Mouse (Mus musculus) spleen, adult 12 weeks (tissue): ENCODE data around the gene Cyb561d2.
"Not testable (repeated sequence)": the region's sequence is repeated elsewhere in the genome, so short reads cannot be mapped to it uniquely, and the experiment has no call there.

ENCODE experiments used
- DNase-seq: peaks from one replicate; pipeline ENCODE4 v3.0.0; 2022; ENCODE audit warnings: low spot score

Cyb561d2 gene

DNA sequence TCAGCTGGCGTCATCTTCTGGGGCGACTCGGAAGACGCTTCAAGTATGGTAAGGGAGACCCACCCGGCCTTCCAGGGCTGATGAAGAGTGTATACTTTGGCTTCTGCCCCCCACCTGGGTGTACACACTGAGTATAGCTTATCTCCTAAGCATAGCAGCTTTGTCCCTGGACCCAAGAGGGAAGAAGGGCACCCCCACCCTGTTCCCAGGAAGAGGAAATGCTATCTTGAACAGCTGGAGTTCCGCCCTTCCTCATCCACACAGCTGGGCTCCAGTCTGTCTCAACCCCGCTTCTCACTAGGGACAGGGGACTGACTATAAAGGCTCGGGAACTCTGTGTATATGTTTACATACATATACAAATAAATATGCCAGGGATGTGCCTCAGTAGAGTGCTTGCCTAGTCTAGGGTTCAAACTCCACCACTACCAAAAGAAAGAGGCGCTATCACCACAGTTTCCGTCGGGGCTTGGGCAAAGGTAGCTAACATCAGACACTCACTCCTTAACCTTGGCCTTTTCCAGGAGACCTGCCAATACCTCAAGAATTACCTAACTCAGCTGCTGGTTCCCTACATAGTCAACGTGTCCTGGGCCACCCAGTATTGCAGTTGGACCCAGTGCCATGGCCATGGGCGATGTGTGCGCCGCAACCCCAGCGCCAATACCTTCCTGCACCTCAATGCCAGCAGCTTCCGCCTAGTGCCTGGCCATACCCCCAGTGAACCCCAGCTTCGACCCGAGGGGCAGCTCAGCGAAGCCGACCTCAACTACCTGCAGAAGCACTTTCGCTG, 29.7 kb upstream of the Cyb561d2 start:
- DNase-seq: no peak

- DNase-seq: no peak
These were observed 28.9 kb upstream of the Cyb561d2 start for GRCm38 (mm10) chr9:107570845-107571244.

GRCm38 (mm10) chr9:107570016-107570415, 28.0 kb upstream of the Cyb561d2 start:
- no peak for DNase-seq

- DNase-seq: no peak
These were observed 27.3 kb upstream of the Cyb561d2 start for GRCm38 (mm10) chr9:107569270-107569669.

DNA sequence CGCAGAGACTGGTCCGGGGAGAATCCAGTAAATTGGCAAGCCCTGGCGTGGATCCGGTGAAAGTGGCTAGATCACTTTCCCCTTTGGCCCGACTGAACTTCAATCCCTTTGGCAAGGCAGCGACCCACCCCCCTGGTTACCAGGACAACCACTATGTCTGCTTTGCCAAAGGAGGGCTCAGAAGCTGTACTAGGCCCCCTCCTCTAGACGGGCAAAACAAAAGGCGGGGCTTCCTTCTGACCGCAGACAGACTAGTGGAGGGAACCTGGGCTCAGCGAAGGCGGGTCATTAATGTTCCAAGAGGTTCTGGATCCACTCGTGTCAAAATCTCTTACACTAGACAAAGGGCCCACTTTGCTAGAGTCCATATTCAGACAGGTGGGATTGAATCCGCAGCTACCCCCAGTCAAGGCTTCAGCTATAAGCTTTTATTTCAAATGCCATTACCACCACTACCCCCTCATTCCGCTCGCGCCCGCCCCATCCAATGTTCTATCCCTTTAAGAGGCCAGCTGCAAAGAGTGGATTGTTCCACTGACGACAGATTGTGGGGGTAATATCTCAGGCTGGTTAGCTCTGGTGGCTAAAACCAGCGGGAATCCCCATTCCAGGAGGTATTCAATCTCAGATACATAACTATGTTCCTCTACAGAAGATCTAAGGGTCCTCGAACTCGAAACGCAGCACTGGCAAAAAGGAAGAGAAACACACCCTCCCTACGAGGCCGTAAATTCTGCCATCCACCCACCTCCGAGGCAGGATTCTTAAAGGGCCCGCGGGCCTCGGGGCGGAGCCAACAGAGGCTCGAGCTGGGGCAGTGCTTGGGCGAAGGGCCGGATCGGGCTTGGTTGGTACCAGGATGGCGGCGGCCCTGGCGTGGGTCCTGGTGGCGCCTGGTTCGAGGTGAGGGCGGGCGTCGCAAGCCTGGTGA, 26.6 kb upstream of the Cyb561d2 start:
- peak; percentile 88 for DNase-seq

- DNase-seq: no peak
These were observed 25.8 kb upstream of the Cyb561d2 start, which contains the start of gene Hyal2 for GRCm38 (mm10) chr9:107567702-107568319. TSS of gene Hyal2 (plus strand) at chr9:107567945.

DNA sequence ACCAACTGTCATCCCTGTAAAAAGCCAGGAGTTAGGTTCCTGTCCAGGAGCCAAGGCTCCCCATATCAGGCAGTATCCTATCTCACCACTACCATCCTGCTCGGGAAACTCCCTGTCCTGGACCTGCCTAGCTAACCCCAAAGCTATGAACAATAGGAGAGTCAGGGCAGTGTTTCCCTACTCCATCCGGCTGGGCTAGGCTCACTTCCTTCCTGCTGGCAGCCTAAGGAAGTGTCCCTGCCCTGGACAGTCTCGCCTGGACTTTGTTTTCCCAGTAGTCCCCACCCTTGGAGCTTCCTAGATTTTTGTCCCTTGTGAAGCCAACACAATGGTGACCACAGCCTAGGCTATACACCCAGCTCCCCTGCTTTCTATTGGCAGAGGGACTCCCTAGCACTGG, 24.9 kb upstream of the Cyb561d2 start:
- DNase-seq: no peak

GRCm38 (mm10) chr9:107566041-107566709, 24.2 kb upstream of the Cyb561d2 start:
- peak; percentile 70 for DNase-seq

DNA sequence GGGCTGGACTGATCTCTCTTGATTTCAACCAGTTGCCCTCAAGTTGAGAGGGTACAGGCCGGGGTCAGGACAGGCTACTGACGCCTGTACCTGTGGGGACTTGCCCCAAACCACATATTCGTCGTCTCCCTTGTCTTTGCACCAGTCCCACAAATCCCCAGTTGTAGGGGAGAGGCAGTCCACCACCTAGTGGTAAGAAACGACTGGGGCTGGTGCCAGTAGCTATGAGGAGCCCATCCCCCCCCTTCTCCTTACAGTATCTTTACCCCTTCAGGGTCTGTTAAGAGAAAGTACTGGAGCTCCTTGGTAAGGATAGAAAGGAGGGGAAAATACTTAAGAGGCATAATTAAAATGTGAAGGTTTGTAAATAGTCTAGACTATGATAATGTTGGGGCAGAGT, 23.6 kb upstream of the Cyb561d2 start:
- DNase-seq: not testable (repeated sequence)

DNA sequence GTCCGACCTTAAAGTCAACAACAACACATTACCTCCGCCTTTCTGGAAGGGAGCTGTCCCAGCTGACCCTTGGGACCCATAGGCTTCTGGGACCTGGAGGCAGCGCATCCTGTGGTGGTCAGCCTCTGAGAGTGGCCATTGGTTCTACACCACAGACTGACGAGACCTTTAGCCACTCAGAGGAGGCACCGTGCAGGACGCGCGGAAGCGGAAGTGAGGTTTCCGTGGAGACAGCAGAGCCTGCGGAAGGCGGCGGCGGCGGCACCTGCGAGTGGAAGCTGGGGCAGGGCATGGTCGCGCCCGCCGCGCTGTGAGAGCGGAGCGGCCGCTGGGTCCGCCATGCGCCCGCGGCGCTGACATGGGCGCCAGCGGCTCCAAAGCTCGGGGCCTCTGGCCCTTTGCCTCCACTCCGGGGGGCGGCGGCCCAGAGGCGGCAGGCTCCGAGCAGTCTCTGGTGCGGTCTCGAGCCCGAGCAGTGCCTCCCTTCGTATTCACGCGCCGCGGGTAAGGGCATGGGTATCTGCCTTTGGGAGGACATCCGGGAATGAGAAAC, 21.1 kb upstream of the Cyb561d2 start, which contains the start of gene Tusc2:
Tusc2 (plus strand) TSS at position 227 of the 553 bp plus-strand sequence.
- DNase-seq: peak; percentile 80

- DNase-seq: no peak
These were observed 14.4 kb upstream of the Cyb561d2 start for GRCm38 (mm10) chr9:107556346-107556745.

DNA sequence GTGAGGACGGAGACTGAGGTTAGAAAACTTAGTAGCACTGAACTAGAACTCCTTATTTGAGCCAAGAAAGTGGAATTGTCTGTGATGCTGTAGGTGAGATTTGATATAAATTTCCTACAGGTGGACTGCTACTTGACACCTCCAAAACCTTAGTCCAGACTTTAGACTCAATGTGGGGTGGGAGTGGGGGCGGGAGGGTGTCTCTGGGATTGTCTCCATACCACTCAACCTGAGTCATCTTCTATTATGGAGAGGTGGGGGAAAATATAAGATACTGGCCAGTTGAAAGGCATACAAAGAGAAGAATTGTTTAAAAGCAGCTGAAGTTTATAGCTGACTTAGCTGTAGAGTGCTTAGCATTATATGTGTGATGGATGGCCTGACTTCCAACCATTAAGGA, 13.7 kb upstream of the Cyb561d2 start:
- DNase-seq: no peak

DNA sequence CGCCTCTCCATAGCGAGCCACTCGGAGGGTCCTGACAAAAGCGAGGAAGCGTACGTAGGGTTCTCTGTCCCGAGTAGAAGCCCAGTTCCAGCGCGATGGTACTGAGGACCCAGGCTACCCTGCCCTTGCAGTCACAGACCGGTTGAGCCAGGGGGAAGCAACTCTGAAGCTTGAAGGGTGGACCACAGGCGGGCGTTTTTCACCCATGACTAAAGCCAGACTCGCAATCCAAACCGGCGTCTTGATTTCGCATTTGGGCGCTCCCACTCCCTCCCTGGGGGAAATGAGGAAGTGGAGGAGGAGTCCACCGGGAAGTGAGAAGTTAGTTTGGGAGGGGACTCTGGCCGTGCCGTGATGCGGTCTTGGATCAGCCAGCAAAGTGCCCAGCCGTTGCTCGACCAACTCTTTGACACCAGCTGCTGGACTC, 13.1 kb upstream of the Cyb561d2 start:
- DNase-seq: no peak

- DNase-seq: peak; percentile 94
These were observed 12.4 kb upstream of the Cyb561d2 start for GRCm38 (mm10) chr9:107554319-107554825.

DNA sequence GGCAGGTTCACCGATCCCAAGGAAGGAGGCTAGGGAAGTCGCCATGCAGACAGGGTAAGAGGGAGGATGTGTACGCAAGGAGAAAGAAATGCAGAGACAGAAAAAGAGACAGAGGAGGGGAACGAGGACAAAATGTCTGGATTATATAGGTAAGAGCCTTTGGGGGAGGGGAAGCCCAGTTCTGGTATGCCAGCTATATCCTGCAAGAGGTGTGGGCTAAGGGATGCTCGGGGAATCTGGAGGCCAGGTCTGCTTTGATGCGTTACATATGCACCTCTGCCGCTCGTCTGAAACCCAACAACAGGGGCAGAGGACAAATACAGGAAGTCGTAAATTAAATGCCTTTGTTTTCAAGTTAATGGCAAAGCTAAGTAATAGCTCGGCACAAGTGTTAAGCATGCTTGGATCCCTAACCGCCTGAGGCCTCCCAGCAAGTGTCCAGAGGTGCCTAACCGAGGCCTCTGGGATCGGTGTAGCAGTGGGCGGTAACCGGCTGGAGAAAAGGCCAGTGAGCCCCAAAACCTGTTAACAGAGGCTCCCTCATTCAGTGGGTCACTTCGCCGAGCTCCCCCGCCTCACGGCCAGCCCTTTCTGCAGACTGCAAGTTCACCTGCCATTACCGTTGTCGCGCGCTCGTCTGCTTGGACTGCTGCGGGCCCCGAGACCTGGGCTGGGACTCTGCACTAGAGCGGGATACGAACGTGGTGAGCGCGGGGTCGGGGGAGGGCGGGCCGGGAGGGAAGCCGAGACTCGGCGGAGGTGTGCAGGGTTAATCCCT, 11.7 kb upstream of the Cyb561d2 start:
- DNase-seq: no peak

GRCm38 (mm10) chr9:107552690-107553393, 10.8 kb upstream of the Cyb561d2 start:
- no peak for DNase-seq

DNA sequence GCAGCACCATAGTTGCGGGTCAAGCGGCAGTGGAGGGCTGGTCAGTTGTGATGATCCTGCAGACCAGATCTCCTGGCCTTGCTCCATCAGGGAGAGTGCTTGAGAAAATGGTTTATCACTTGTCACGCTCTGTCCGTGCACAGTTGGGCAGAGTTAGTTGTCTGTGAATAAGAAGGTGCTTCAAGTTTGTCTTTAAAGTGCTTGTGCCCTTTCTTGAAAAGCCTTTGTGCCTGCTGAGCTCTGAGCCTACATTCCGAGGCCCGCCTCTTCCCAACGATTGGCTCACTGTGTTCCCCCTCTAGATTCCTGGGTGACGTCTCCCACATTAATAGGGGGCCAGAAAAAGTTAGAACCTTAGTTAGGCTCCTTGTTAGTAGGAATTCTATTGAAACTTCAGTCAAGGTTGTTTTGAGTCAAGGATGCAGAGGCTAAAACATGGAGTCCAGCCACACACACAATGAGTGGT, 9.9 kb upstream of the Cyb561d2 start:
- DNase-seq: no peak

- DNase-seq: peak; percentile 64
These were observed 9.3 kb upstream of the Cyb561d2 start, which contains the start of gene Rassf1 for GRCm38 (mm10) chr9:107551117-107551889. TSS of gene Rassf1 (plus strand) at chr9:107551555.
